Mouse (Mus musculus): ENCODE results near the gene Ubox5. TPM values are rescaled to one million over a fixed set of nuclear protein-coding genes. Genes with fewer than 3 reads are reported as not detected.
A peak's percentile ranks its signal among the peaks of the same experiment; 100 is the strongest.
"Not testable (repeated sequence)": the region's sequence is repeated elsewhere in the genome, so short reads cannot be mapped to it uniquely, and the experiment has no call there.

The Ubox5 gene
- polyA plus RNA-seq, 1 experiment = 8.4 TPM

DNA sequence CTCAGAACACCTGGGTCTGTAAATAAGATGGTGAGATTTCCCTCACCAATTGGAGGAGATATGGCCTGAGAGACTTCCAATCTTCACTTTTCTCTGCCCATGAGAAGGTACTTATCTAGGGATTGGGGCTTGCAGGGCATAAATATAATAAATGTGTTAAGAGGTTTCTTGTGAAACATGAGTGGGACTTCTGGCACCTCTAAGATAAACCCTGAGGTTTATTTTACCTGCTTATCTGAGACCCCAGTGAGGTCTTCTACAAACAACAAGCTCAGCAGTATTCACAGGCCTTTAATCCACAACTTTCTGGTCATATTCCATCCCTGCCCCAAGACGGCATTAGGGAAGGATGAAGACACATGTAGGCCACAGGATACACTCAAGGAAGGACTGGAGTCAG is 23.9 kb upstream of the Ubox5 start:
- Histone ChIP-seq H3K4me1 (ENCODE audit: control insufficient read depth, insufficient read depth, low read length) (no peaks in the 10 kb centered on the region), H3K27ac (ENCODE audit: insufficient read depth, low read length) (no peak overlapping the region), H3K4me3 (ENCODE audit: insufficient read depth, low read length) (no peak overlapping the region)
- no peak for TF ChIP-seq CTCF (IDR thresholded peaks at IDR 0.05; ENCODE audit: borderline replicate concordance, insufficient read depth, low read length)
- TF ChIP-seq POLR2A (IDR thresholded peaks at IDR 0.05; ENCODE audit: low read depth, low read length) = no peak

DNA sequence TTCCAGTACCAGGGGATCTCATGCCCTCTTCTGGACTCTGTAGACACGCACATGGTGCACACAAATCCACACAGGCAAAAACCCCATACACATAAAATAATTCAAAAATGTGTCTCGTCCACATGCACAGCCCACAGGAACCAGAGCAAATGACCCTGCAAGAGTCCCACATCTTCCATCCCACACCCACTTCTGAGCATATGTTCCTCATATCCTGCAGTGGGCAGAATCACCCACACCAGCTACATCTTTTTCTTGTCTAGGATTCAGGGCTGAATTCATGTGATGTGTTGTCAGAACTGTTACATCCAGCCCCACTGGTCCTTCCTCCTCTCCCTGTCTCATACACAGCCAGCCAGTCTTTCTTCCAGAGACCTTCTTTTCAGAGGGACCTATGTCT is 23.5 kb upstream of the Ubox5 start:
- TF ChIP-seq POLR2A (IDR thresholded peaks at IDR 0.05; ENCODE audit: low read depth, low read length) = no peak
- TF ChIP-seq CTCF (IDR thresholded peaks at IDR 0.05; ENCODE audit: borderline replicate concordance, insufficient read depth, low read length) = no peak
- Histone ChIP-seq H3K4me3 (ENCODE audit: insufficient read depth, low read length) (no peak overlapping the region), H3K27ac (ENCODE audit: insufficient read depth, low read length) (no peak overlapping the region), H3K4me1 (ENCODE audit: control insufficient read depth, insufficient read depth, low read length) (no peaks in the 10 kb centered on the region)

DNA sequence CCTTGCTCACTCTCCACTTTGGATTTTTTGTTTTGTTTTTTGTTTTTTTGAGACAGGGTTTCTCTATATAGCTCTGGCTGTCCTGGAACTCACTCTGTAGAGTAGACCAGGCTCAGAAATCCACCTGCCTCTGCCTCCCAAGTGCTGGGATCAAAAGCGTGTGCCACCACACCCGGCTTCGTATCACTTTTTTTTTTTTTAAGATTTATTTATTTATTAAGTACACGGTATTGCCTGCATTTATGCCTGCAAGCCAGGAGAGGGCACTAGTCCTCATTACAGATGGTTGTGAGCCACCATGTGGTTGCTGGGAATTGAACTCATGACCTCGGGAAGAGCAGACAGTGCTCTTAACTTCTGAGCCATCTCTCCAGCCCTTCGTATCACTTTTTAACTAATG is 19.2 kb upstream of the Ubox5 start:
- not testable (repeated sequence) for H3K27ac ChIP-seq (ENCODE audit: insufficient read depth, low read length); H3K4me3 ChIP-seq (ENCODE audit: insufficient read depth, low read length)

DNA sequence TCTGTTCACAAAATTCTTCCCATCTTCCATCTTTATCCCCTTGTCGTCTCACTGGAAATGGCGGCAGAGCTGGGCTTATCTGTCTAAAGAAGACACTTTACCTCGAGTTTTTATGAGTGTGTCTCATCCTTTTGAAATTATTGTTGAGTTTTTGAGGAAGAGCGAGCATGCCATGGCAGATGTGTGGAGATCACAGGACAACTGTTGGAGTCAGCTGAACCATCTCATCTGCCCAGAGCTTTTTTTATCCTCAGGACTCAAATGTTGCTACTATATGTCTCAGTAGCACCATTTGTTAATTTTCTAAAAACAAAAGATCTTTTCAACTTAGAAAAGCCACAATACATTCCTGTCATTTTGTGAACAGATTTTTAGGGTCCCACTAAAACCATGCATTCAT is 15.4 kb upstream of the Ubox5 start:
- TF ChIP-seq CTCF (IDR thresholded peaks at IDR 0.05; ENCODE audit: borderline replicate concordance, insufficient read depth, low read length) (no peak), POLR2A (IDR thresholded peaks at IDR 0.05; ENCODE audit: low read depth, low read length) (no peak)
- peaks cover 2% of the 10 kb centered on the region; the same call in 1 of the 2 replicates for H3K4me1 ChIP-seq (ENCODE audit: control insufficient read depth, insufficient read depth, low read length)

More for the DNA sequence above, 19.2 kb upstream of the Ubox5 start:
- H3K4me1 ChIP-seq (ENCODE audit: control insufficient read depth, insufficient read depth, low read length) = not testable (repeated sequence)

DNA sequence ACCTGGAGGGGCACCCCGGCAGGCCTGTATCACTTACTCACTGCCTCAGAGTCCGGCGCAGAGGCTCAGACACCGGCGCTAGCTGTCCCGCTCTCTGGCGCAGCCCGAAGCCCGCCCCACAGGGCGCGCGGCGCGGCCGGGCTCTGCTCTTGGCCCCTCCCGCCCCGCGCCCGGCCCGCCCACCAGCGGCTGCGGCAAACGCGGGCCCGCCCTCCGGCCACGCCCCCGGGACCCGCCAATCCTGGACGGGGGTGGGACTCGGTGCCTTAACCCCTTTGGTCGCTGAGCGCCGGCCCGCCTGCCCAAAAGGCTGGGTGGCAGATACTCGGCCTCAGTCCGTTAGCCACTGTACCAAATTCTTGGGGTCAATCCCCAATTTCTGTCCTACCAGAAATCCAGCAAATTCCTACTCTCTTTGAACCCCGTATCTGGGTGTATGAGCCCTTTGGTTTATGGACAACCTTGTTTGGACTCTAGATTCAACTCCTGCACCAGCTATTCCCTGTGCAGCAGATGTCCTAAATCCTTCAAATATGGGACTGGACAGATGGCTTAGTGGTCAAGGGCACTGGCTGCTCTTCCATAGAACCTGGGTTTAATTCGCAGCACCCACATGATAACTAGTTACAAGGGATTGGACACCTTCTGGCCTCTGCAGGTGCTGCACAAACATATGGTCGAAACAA is 13.0 kb upstream of the Ubox5 start, which contains the start of gene Lzts3:
TSS of gene Lzts3 (minus strand) at position 120 of the 686 bp plus-strand sequence.
- TF ChIP-seq CTCF (IDR thresholded peaks at IDR 0.05; ENCODE audit: borderline replicate concordance, insufficient read depth, low read length) = no peak
- peak; percentile 53 for TF ChIP-seq POLR2A (IDR thresholded peaks at IDR 0.05; ENCODE audit: low read depth, low read length)
- H3K27ac ChIP-seq (ENCODE audit: insufficient read depth, low read length) = no peak within 1 kb of the TSS
- peak within 1 kb of the TSS; percentile 71 for H3K4me3 ChIP-seq (ENCODE audit: insufficient read depth, low read length)

More for the DNA sequence above, 15.4 kb upstream of the Ubox5 start:
- Histone ChIP-seq H3K4me3 (ENCODE audit: insufficient read depth, low read length) (no peak overlapping the region), H3K27ac (ENCODE audit: insufficient read depth, low read length) (no peak overlapping the region)

DNA sequence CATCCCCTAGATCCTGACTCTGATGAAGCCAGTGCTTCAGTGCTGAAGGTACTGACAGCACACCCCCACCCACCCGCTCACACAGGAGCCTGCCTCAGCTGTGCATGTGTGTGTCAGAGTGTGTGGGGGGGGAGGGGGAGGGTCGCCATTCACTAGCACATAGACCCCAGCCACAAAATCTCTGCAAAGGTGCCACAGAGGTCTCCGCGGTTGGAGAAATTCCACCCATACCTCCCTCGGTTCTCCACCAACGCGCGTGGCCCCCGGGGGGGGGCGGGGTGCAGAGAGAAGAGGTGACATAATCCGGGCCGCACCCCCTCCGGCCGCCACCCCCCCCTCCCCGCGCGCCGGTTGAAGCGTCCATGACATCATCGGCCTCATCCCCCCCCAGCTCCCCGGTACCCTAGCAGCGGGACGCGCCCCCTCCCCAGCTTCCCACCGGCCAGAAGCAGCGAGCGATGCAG is 12.4 kb upstream of the Ubox5 start:
- H3K27ac ChIP-seq (ENCODE audit: insufficient read depth, low read length) = no peak overlapping the region
- no peak for TF ChIP-seq CTCF (IDR thresholded peaks at IDR 0.05; ENCODE audit: borderline replicate concordance, insufficient read depth, low read length)
- TF ChIP-seq POLR2A (IDR thresholded peaks at IDR 0.05; ENCODE audit: low read depth, low read length) = no peak
- peaks cover 2% of the 10 kb centered on the region; the same call in 1 of the 2 replicates for H3K4me1 ChIP-seq (ENCODE audit: control insufficient read depth, insufficient read depth, low read length)
- H3K4me3 ChIP-seq (ENCODE audit: insufficient read depth, low read length) = peak overlapping the region; percentile 71

More for the DNA sequence above, 13.0 kb upstream of the Ubox5 start, which contains the start of gene Lzts3:
- peaks cover 2% of the 10 kb centered on the region; the same call in 1 of the 2 replicates for H3K4me1 ChIP-seq (ENCODE audit: control insufficient read depth, insufficient read depth, low read length)

DNA sequence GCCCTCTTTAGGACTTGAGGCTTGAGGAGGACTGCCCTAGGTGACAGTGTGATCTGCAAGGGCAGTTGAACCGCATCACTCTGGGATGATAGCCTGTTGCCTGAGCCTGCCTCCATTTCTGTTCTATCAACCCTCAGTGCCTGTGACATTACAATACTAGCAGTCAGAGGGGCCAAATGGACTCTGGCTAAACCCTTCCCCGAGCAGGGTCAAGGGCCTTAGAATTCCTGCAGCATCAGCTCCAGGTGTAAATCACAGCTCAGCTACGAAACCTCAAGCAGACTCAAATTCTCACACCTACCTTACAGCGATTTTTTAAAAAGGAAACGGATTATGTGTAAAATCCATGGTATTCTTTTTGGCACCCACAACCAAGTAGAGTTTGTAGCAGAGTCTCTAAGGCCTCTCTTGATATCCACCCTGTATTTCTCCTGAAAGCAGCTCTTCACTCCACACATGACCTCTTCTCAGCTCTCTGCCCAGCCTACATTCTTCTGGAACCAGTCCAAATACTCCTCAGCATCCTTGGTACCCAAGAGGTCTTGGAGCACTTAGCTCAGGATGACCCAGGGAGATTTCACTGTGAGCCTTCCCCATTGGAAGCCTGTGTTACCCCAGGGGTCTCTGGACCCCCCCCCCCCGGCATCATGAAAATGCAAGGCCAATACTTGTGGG is 11.7 kb upstream of the Ubox5 start:
- Histone ChIP-seq H3K4me3 (ENCODE audit: insufficient read depth, low read length) (no peak overlapping the region), H3K27ac (ENCODE audit: insufficient read depth, low read length) (no peak overlapping the region)
- no peak for TF ChIP-seq POLR2A (IDR thresholded peaks at IDR 0.05; ENCODE audit: low read depth, low read length)
- TF ChIP-seq CTCF (IDR thresholded peaks at IDR 0.05; ENCODE audit: borderline replicate concordance, insufficient read depth, low read length) = no peak

DNA sequence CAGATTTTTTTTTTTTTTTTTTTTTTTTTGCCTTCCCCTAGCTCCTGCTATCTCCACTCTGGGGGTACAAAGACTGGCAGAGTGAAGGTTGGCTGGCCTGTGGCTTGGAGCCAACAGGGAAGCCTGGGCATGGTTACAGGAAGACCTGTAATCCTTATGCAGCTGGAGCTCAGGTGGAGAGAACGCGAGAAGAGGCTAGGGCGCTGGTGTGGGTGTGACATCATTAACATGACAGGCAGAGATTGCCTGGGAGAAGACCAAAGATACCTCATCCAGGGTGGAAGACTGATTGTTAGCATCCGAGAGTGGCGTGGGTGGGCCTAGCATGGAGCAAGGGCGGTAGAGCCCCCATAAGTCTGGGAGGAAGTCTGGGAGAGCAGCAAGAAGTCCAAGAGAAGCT is 9.4 kb upstream of the Ubox5 start:
- TF ChIP-seq POLR2A (IDR thresholded peaks at IDR 0.05; ENCODE audit: low read depth, low read length) = no peak
- TF ChIP-seq CTCF (IDR thresholded peaks at IDR 0.05; ENCODE audit: borderline replicate concordance, insufficient read depth, low read length) = no peak
- H3K4me1 ChIP-seq (ENCODE audit: control insufficient read depth, insufficient read depth, low read length) = peaks cover 2% of the 10 kb centered on the region; the same call in 1 of the 2 replicates
- H3K4me3 ChIP-seq (ENCODE audit: insufficient read depth, low read length) = no peak overlapping the region
- no peak overlapping the region for H3K27ac ChIP-seq (ENCODE audit: insufficient read depth, low read length)

More for the DNA sequence above, 11.7 kb upstream of the Ubox5 start:
- H3K4me1 ChIP-seq (ENCODE audit: control insufficient read depth, insufficient read depth, low read length) = peaks cover 2% of the 10 kb centered on the region; the same call in 1 of the 2 replicates

DNA sequence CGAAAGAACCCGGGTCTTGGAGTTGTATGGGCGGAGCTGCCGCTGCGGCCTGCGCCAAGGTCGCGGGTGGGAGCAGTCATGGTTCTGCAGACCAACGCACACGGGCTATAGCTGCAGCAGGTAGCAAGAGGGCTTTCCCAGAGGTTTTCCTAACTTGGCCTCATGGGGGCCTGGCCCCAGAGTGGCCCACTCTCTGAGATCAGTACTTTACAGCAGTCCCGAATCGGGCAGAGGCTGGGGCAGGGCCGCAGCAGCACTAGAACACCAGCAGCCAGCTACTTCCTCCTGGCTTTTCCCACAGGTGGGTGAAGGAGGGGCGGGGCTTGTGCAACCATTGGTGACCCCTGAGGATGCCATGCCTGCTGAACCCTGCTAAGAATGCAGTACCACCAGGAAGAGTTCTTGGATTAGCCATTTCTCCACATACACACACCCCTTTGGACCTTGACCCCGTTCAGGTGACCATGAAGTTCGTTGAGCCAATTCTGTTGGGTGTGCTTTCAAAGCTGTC is 8.3 kb upstream of the Ubox5 start:
- Histone ChIP-seq H3K27ac (ENCODE audit: insufficient read depth, low read length) (no peak overlapping the region), H3K4me1 (ENCODE audit: control insufficient read depth, insufficient read depth, low read length) (peaks cover 2% of the 10 kb centered on the region; the same call in 1 of the 2 replicates), H3K4me3 (ENCODE audit: insufficient read depth, low read length) (no peak overlapping the region)
- TF ChIP-seq POLR2A (IDR thresholded peaks at IDR 0.05; ENCODE audit: low read depth, low read length) (no peak), CTCF (IDR thresholded peaks at IDR 0.05; ENCODE audit: borderline replicate concordance, insufficient read depth, low read length) (no peak)

DNA sequence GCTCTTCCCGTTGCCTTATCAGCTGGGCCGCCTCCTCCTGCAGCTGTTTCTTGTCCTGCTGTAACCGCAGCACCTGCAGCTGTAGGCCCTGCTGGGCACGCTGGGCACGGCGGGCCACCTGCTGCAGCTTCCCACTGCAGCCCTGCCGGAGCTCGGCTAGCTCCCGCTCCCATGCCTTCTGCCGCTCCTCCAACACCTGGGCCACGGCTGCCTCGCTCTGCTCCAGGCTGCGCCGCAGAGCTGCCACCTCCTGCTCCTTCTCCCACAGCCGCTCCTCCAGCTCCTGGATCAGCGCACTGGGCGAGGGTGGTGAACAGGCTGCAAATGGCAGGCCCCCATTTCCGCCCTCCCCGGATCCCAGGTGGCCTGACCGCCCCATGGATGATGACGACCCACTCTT is 6.0 kb upstream of the Ubox5 start:
- H3K4me1 ChIP-seq (ENCODE audit: control insufficient read depth, insufficient read depth, low read length) = no peaks in the 10 kb centered on the region
- TF ChIP-seq POLR2A (IDR thresholded peaks at IDR 0.05; ENCODE audit: low read depth, low read length) = no peak
- no peak for TF ChIP-seq CTCF (IDR thresholded peaks at IDR 0.05; ENCODE audit: borderline replicate concordance, insufficient read depth, low read length)
- no peak overlapping the region for H3K27ac ChIP-seq (ENCODE audit: insufficient read depth, low read length)
- H3K4me3 ChIP-seq (ENCODE audit: insufficient read depth, low read length) = no peak overlapping the region
